Mouse (Mus musculus) thymus, adult 2 months (tissue): Measurements from ENCODE around the gene Spint1. TPM values are rescaled to one million over a fixed set of nuclear protein-coding genes. Genes with fewer than 3 reads are reported as not detected.

Source experiments
- DNase-seq: peaks from one replicate; pipeline ENCODE4 v3.0.0; 2021
- H3K27ac ChIP-seq: fragments of 200-500 bp; 2 replicates; pipeline ENCODE4 v1.5.1; 2012; ENCODE audit warnings: low read length, control low read depth; ENCODE audit not compliant: control insufficient read depth, insufficient read depth
- H3K27me3 ChIP-seq: fragments of 200-500 bp; 2 replicates; pipeline ENCODE4 v1.6.1; 2012; ENCODE audit warnings: mild to moderate bottlenecking, low read length, moderate library complexity, mixed read lengths; ENCODE audit not compliant: control insufficient read depth, insufficient read depth
- H3K36me3 ChIP-seq: fragments of 200-500 bp; 2 replicates; pipeline ENCODE4 v1.6.1; 2012; ENCODE audit warnings: mild to moderate bottlenecking, low read length, moderate library complexity; ENCODE audit not compliant: control insufficient read depth, insufficient read depth
- H3K4me1 ChIP-seq: fragments of 200-500 bp; replicated peaks from 2 replicates; pipeline ENCODE4 v1.6.1; 2012; ENCODE audit warnings: low read length; ENCODE audit not compliant: control insufficient read depth, insufficient read depth
- H3K4me3 ChIP-seq: fragments of 200-500 bp; 2 replicates; pipeline ENCODE4 v1.5.1; 2012; ENCODE audit warnings: mild to moderate bottlenecking, low read length, control low read depth, moderate library complexity; ENCODE audit not compliant: control insufficient read depth, insufficient read depth
- CTCF ChIP-seq: fragments of 200-500 bp; IDR thresholded peaks from 2 replicates; pipeline ENCODE4 v1.5.1; 2012; ENCODE audit warnings: mild to moderate bottlenecking, control low read depth, low read length, moderate library complexity, borderline replicate concordance; ENCODE audit not compliant: control insufficient read depth, poor library complexity, insufficient read depth; ENCODE audit errors: extremely low read depth
- POLR2A ChIP-seq: fragments of 200-500 bp; IDR thresholded peaks from 2 replicates; pipeline ENCODE4 v1.6.1; 2012; ENCODE audit warnings: mild to moderate bottlenecking, low read length, control low read depth, moderate library complexity; ENCODE audit not compliant: control insufficient read depth, poor library complexity, insufficient read depth; ENCODE audit errors: extremely low read depth
- WGBS: fragments of 180-500 bp; shearing (Covaris S2); methylation state at CpG from one replicate; pipeline ENCODE4 v1.1.7; 2018; 5-methylcytosine and 5-hydroxymethylcytosine counted together
- polyA plus RNA-seq: library from polyadenylated mRNA; depleted of rRNA; stranded (reverse); fragments of >200 nt; gene quantifications from 2 replicates; pipeline ENCODE4 v1.2.3, GENCODE M21; 2012

Spint1 gene
- polyA plus RNA-seq, 1 experiment, result 22.0 TPM

- peaks cover 5% of the 10 kb centered on the region for H3K4me1 ChIP-seq
- TF ChIP-seq CTCF, result no peak
- H3K27me3 ChIP-seq, result no peaks in the 10 kb centered on the region
- no peak for DNase-seq
- WGBS, result 94% methylated on average over 1 of the region's 1 CpGs
- no peak overlapping the region for H3K27ac ChIP-seq
- no peaks in the 10 kb centered on the region for H3K36me3 ChIP-seq
- H3K4me3 ChIP-seq, result no peak overlapping the region
These were observed 39.1 kb upstream of the Spint1 start for GRCm38 (mm10) chr2:119198049-119198448.

GRCm38 (mm10) chr2:119198934-119199333, 38.2 kb upstream of the Spint1 start:
- TF ChIP-seq CTCF (no peak), POLR2A (no peak)
- Histone ChIP-seq H3K27ac (no peak overlapping the region), H3K4me1 (peaks cover 5% of the 10 kb centered on the region), H3K27me3 (no peaks in the 10 kb centered on the region), H3K4me3 (no peak overlapping the region), H3K36me3 (no peaks in the 10 kb centered on the region)
- 95% methylated on average over 3 of the region's 3 CpGs for WGBS
- no peak for DNase-seq

GRCm38 (mm10) chr2:119202914-119203453, 34.2 kb upstream of the Spint1 start:
- WGBS, result 83% methylated on average over 5 of the region's 5 CpGs
- Histone ChIP-seq H3K27me3 (no peaks in the 10 kb centered on the region), H3K4me3 (no peak overlapping the region), H3K4me1 (peaks cover 2% of the 10 kb centered on the region), H3K27ac (no peak overlapping the region), H3K36me3 (no peaks in the 10 kb centered on the region)
- no peak for TF ChIP-seq POLR2A
- TF ChIP-seq CTCF, result no peak
- DNase-seq, result no peak

- TF ChIP-seq POLR2A (no peak), CTCF (no peak)
- no peaks in the 10 kb centered on the region for H3K36me3 ChIP-seq
- H3K27ac ChIP-seq, result no peak overlapping the region
- no peak for DNase-seq
- peaks cover 2% of the 10 kb centered on the region for H3K4me1 ChIP-seq
- no peaks in the 10 kb centered on the region for H3K27me3 ChIP-seq
- 91% methylated on average over 4 of the region's 4 CpGs for WGBS
- H3K4me3 ChIP-seq, result no peak overlapping the region
These were observed 33.2 kb upstream of the Spint1 start for GRCm38 (mm10) chr2:119203871-119204460.

- peak overlapping the region; percentile 24; the same call in 1 of the 2 replicates for H3K27ac ChIP-seq
- peaks cover 3% of the 10 kb centered on the region for H3K4me1 ChIP-seq
- no peaks in the 10 kb centered on the region for H3K27me3 ChIP-seq
- H3K4me3 ChIP-seq, result peak overlapping the region; percentile 90
- peaks cover 3% of the 10 kb centered on the region; the same call in 1 of the 2 replicates for H3K36me3 ChIP-seq
- WGBS, result 21% methylated on average over 6 of the region's 6 CpGs
- TF ChIP-seq POLR2A (no peak), CTCF (no peak)
- DNase-seq, result no peak
These were observed 29.2 kb upstream of the Spint1 start for GRCm38 (mm10) chr2:119207961-119208343.

- under 1% methylated on average over 51 of the region's 51 CpGs for WGBS
- H3K4me3 ChIP-seq, result peak within 1 kb of the TSS; percentile 90
These were observed 28.6 kb upstream of the Spint1 start, which contains the start of the genes Zfyve19 and Dnajc17 for GRCm38 (mm10) chr2:119208344-119209175. TSS of gene Zfyve19 (plus strand) at chr2:119208617. TSS of gene Dnajc17 (minus strand) at chr2:119208795.

More at GRCm38 (mm10) chr2:119208344-119209175, 28.6 kb upstream of the Spint1 start, which contains the start of the genes Zfyve19 and Dnajc17:
- peaks cover 3% of the 10 kb centered on the region for H3K4me1 ChIP-seq
- DNase-seq, result peak; percentile 94
- peak within 1 kb of the TSS; percentile 24; the same call in 1 of the 2 replicates for H3K27ac ChIP-seq
- H3K27me3 ChIP-seq, result no peaks in the 10 kb centered on the region
- 0 out of 2 replicates have a peak, but pooled peaks have one; percentile 50 for TF ChIP-seq CTCF
- TF ChIP-seq POLR2A, result peak; percentile 51; the same call in 1 of the 2 replicates
- peaks cover 3% of the 10 kb centered on the region; the same call in 1 of the 2 replicates for H3K36me3 ChIP-seq
